Comparison of ENCODE assay signal across 17 mouse cellular contexts in genomic region chr3:58686922-58687284, GRCm38 (mm10). TPM values are rescaled to one million over a fixed set of nuclear protein-coding genes. Genes with fewer than 3 reads are reported as not detected.
"Had no signal": no experiment of that assay in that cellular context is flagged by ENCODE, and none has a peak within 500 bp of the region (broad histone marks: within the 10 kb centered on the region; RNA-seq: fewer than 3 reads in every experiment).

No protein-coding gene starts in this region.

- H3K27me3 ChIP-seq: intestine, embryonic 15.5 days; limb, embryonic 13.5 days; neural tube, embryonic 13.5 days had no signal

- DNase-seq: kidney, postnatal 4 days; left cerebral cortex, postnatal 4 days; lung, adult 2 months; lung, postnatal 36 days; retina, postnatal 1 day; right cerebral cortex, postnatal 4 days; spleen, adult 18-20 months; thymus, adult 2 months; thymus, postnatal 25 days had no signal

- H3K4me2 ChIP-seq: intestine, embryonic 15.5 days; limb, embryonic 13.5 days; midbrain, embryonic 13.5 days; neural tube, embryonic 13.5 days had no signal

- H3K36me3 ChIP-seq: intestine, embryonic 15.5 days; limb, embryonic 13.5 days; midbrain, embryonic 13.5 days; neural tube, embryonic 13.5 days had no signal

- H3K27ac ChIP-seq: intestine, embryonic 15.5 days; kidney, postnatal 0 days; layer of hippocampus, adult 2 months; limb, embryonic 13.5 days; midbrain, embryonic 13.5 days; neural tube, embryonic 13.5 days had no signal

- H3K9ac ChIP-seq: intestine, embryonic 15.5 days; limb, embryonic 13.5 days; midbrain, embryonic 13.5 days; neural tube, embryonic 13.5 days had no signal

- H3K9me3 ChIP-seq: intestine, embryonic 15.5 days; limb, embryonic 13.5 days; midbrain, embryonic 13.5 days; neural tube, embryonic 13.5 days had no signal

- ATAC-seq: intestine, embryonic 15.5 days; lung, postnatal 0 days; midbrain, embryonic 13.5 days had no signal

- H3K4me3 ChIP-seq: intestine, embryonic 15.5 days; layer of hippocampus, adult 2 months; limb, embryonic 13.5 days; midbrain, embryonic 13.5 days; neural tube, embryonic 13.5 days had no signal

RNA-seq across cellular contexts. Expression of gene Erich6, which starts 49.9 kb away (rescaled TPM):
- polyA plus RNA-seq: intestine, embryonic 15.5 days; kidney, postnatal 0 days; limb, embryonic 13.5 days; lung, postnatal 0 days; stomach, embryonic 14.5 days; thymus, adult 2 months had no signal
